Mouse (Mus musculus) cerebellum, adult 9-10 months (tissue): ENCODE measurements around the gene Scyl3.
A peak's percentile ranks its signal among the peaks of the same experiment; 100 is the strongest.

Experiments used
- DNase-seq: peaks from one replicate; pipeline ENCODE4 v3.0.0; 2022

The Scyl3 gene

GRCm38 (mm10) chr1:163928846-163929245 lies at the start of gene Scyl3:
Gene Scyl3 (plus strand): TSS chr1:163929100.
- peak; percentile 12 for DNase-seq

GRCm38 (mm10) chr1:163889629-163890028 lies 39.3 kb upstream of the Scyl3 start:
- DNase-seq, result no peak

- no peak for DNase-seq
Measured at GRCm38 (mm10) chr1:163893294-163893693, 35.6 kb upstream of the Scyl3 start.

- DNase-seq, result no peak
Measured at GRCm38 (mm10) chr1:163893774-163894527, 34.9 kb upstream of the Scyl3 start.

GRCm38 (mm10) chr1:163898291-163898764 lies 30.6 kb upstream of the Scyl3 start:
- no peak for DNase-seq

- DNase-seq, result no peak
Measured at GRCm38 (mm10) chr1:163899575-163899974, 29.3 kb upstream of the Scyl3 start.

- no peak for DNase-seq
Measured at GRCm38 (mm10) chr1:163900168-163900567, 28.7 kb upstream of the Scyl3 start.

- DNase-seq, result no peak
Measured at GRCm38 (mm10) chr1:163903411-163903810, 25.5 kb upstream of the Scyl3 start.

- DNase-seq, result no peak
Measured at GRCm38 (mm10) chr1:163907007-163907811, 21.7 kb upstream of the Scyl3 start.

GRCm38 (mm10) chr1:163908389-163908788 lies 20.5 kb upstream of the Scyl3 start:
- no peak for DNase-seq

GRCm38 (mm10) chr1:163910343-163910742 lies 18.6 kb upstream of the Scyl3 start:
- DNase-seq, result peak; percentile 52

GRCm38 (mm10) chr1:163910785-163911184 lies 18.1 kb upstream of the Scyl3 start:
- DNase-seq, result no peak

- no peak for DNase-seq
Measured at GRCm38 (mm10) chr1:163911981-163912380, 16.9 kb upstream of the Scyl3 start.

GRCm38 (mm10) chr1:163917349-163918160 lies 11.3 kb upstream of the Scyl3 start:
- DNase-seq, result no peak

- no peak for DNase-seq
Measured at GRCm38 (mm10) chr1:163924093-163924492, 4.8 kb upstream of the Scyl3 start.

- DNase-seq, result peak; percentile 93
Measured at GRCm38 (mm10) chr1:163929636-163930457, 947 bp downstream of the Scyl3 start.

GRCm38 (mm10) chr1:163930458-163930794 lies 1.5 kb downstream of the Scyl3 start:
- peak; percentile 12 for DNase-seq

- no peak for DNase-seq
Measured at GRCm38 (mm10) chr1:163931801-163932200, 2.9 kb downstream of the Scyl3 start.

- DNase-seq, result no peak
Measured at GRCm38 (mm10) chr1:163934591-163934990, 5.7 kb downstream of the Scyl3 start.

- DNase-seq, result no peak
Measured at GRCm38 (mm10) chr1:163942056-163942455, 13.2 kb downstream of the Scyl3 start.

- DNase-seq, result no peak
Measured at GRCm38 (mm10) chr1:163953396-163953795, 24.5 kb downstream of the Scyl3 start.

GRCm38 (mm10) chr1:163958036-163958435 lies 29.1 kb downstream of the Scyl3 start:
- DNase-seq, result no peak
